Mouse (Mus musculus): ENCODE data around the gene Mrpl1.

Gene Mrpl1

GRCm38 (mm10) chr5:96308645-96309044, 99.4 kb downstream of the Mrpl1 start:
- DNase-seq (ENCODE audit: low read depth, low spot score): no peak

DNA sequence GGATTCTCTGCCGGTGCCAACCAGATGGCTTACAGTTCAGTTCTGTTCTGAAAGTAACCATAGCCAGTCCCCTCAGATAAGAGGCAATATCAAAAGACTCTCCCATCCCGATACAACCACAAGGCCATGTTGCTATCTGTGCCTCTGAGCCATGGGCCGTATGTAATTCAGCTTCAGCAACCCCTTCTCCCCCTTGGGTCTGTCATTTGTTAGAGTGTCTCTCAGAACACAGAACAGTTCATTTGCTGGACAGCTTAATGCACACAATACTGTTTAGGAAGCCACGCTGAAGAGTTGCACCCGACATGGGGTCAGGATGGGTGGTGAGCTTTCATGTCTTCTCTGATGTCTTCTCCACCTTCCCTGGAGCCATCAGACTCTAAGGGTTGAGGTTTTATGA, 100.3 kb downstream of the Mrpl1 start:
- DNase-seq (ENCODE audit: low read depth, low spot score): no peak

- DNase-seq (ENCODE audit: low read depth, low spot score): no peak
Observed at GRCm38 (mm10) chr5:96311677-96312076, 102.4 kb downstream of the Mrpl1 start.
